Mouse (Mus musculus): ENCODE measurements around the gene Pold2. TPM values are rescaled to one million over a fixed set of nuclear protein-coding genes. Genes with fewer than 3 reads are reported as not detected.

Gene Pold2
- total and polyA plus RNA-seq, 3 experiments, result 261 to 366 TPM; not detected in 1

GRCm38 (mm10) chr11:5899286-5899685 lies 21.2 kb upstream of the Pold2 start:
- no peak for DNase-seq (ENCODE audit: low read depth, low spot score)
- Histone ChIP-seq H3K9ac (ENCODE audit: control insufficient read depth, low read depth, low read length, poor library complexity, severe bottlenecking) (no peak overlapping the region), H3K4me1 (ENCODE audit: control insufficient read depth in 1 of 2, insufficient read depth in 2 of 2, low read length in 2 of 2) (no peaks in the 10 kb centered on the region), H3K27me3 (ENCODE audit: control insufficient read depth in 1 of 2, insufficient read depth in 2 of 2, low read length in 2 of 2) (peaks cover 0 to 5% of the 10 kb centered on the region in 2 experiments; a peak in 3 of 4 replicates), H3K4me3 (ENCODE audit: control insufficient read depth in 1 of 2, insufficient read depth in 1 of 2, low read depth in 2 of 2, low read length in 2 of 2) (no peak overlapping the region), H3K36me3 (ENCODE audit: control insufficient read depth in 1 of 2, insufficient read depth in 2 of 2, low read length in 2 of 2) (no peaks in the 10 kb centered on the region), H3K79me2 (ENCODE audit: control insufficient read depth, insufficient read depth, low read length, poor library complexity) (no peaks in the 10 kb centered on the region), H3K9me3 (replicated peaks; ENCODE audit: insufficient read depth, low read length) (no peaks in the 10 kb centered on the region), H3K27ac (ENCODE audit: control insufficient read depth, low read depth, low read length) (no peak overlapping the region)
- no peak for TF ChIP-seq E2F4 (IDR thresholded peaks at IDR 0.05; ENCODE audit: borderline replicate concordance, low read depth, low read length)
- no peak for TF ChIP-seq RAD21 (IDR thresholded peaks at IDR 0.05; ENCODE audit: low read depth, low read length)
- no peak for TF ChIP-seq MYC (IDR thresholded peaks at IDR 0.05; ENCODE audit: low read depth, low read length)
- no peak for TF ChIP-seq USF1 (IDR thresholded peaks at IDR 0.05; ENCODE audit: low read depth, low read length)
- TF ChIP-seq ZKSCAN1 (IDR thresholded peaks at IDR 0.05; ENCODE audit: low read depth, low read length), result no peak
- TF ChIP-seq MEF2A (IDR thresholded peaks at IDR 0.05; ENCODE audit: extremely low read depth, insufficient replicate concordance, low read depth, low read length, poor library complexity, severe bottlenecking), result no peak
- no peak for TF ChIP-seq TAL1 (IDR thresholded peaks at IDR 0.05; ENCODE audit: low read length)
- TF ChIP-seq CTCF (IDR thresholded peaks at IDR 0.05 in 2 of 3, conservative IDR thresholded peaks at IDR 0.05 in 1 of 3; ENCODE audit: control insufficient read depth in 1 of 3, insufficient read depth in 1 of 3, low read depth in 2 of 3, low read length in 3 of 3, poor library complexity in 1 of 3, severe bottlenecking in 1 of 3), result no peak
- TF ChIP-seq TCF12 (IDR thresholded peaks at IDR 0.05; ENCODE audit: low read depth, low read length), result no peak
- TF ChIP-seq GABPA (IDR thresholded peaks at IDR 0.05; ENCODE audit: low read depth, low read length), result no peak
- TF ChIP-seq NRF1 (IDR thresholded peaks at IDR 0.05; ENCODE audit: insufficient read depth, low read depth, low read length, poor library complexity, severe bottlenecking), result no peak
- no peak for TF ChIP-seq KAT2A (conservative IDR thresholded peaks at IDR 0.05; ENCODE audit: low read depth, low read length)
- no peak for TF ChIP-seq NELFE (IDR thresholded peaks at IDR 0.05; ENCODE audit: low read depth, low read length)
- TF ChIP-seq POLR2AphosphoS5 (IDR thresholded peaks at IDR 0.05; ENCODE audit: borderline replicate concordance, low read depth, low read length), result no peak
- no peak for TF ChIP-seq ELF1 (IDR thresholded peaks at IDR 0.05; ENCODE audit: low read depth, low read length)

DNA sequence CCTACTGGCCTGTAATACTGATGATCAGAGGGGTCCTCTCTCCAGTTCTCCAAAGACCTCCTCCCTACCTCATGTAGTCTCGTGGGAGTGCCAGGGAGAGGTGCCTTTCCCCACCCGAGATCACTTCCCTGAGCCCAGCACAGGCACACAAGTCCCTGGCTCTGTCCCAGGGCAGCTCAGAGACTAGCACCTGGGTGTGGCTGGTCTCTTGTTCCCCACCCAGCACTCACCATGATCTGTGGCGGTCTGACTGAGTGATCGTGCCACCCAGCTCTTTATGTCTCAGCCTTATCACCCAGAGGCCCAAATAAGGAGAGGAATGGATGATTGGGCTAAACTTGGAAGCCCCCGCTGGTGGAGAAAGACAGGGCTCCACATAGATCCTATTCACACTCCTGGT lies 20.4 kb upstream of the Pold2 start, which contains the start of gene Myl7:
Gene Myl7, minus strand, starts transcription at position 252 of the 400 bp plus-strand sequence.
- no peaks in the 10 kb centered on the region for H3K79me2 ChIP-seq (ENCODE audit: control insufficient read depth, insufficient read depth, low read length, poor library complexity)
- no peak for TF ChIP-seq MYB (IDR thresholded peaks at IDR 0.05; ENCODE audit: low read depth, low read length)
- 0 out of 4 replicates have a peak, but pooled peaks of 1 of the 2 experiments have one; percentile 29 for TF ChIP-seq POLR2A (IDR thresholded peaks at IDR 0.05; ENCODE audit: control insufficient read depth in 1 of 2, insufficient read depth in 1 of 2, low read depth in 1 of 2, low read length in 2 of 2, poor library complexity in 1 of 2)
- no peaks in the 10 kb centered on the region for H3K9me3 ChIP-seq (replicated peaks; ENCODE audit: insufficient read depth, low read length)
- H3K9ac ChIP-seq (ENCODE audit: control insufficient read depth, low read depth, low read length, poor library complexity, severe bottlenecking), result no peak within 1 kb of the TSS
- no peak within 1 kb of the TSS for H3K4me3 ChIP-seq (ENCODE audit: control insufficient read depth in 1 of 2, insufficient read depth in 1 of 2, low read depth in 2 of 2, low read length in 2 of 2)
- no peaks in the 10 kb centered on the region for H3K36me3 ChIP-seq (ENCODE audit: control insufficient read depth in 1 of 2, insufficient read depth in 2 of 2, low read length in 2 of 2)
- peak; percentile 32 for DNase-seq (ENCODE audit: low read depth, low spot score)
- H3K4me1 ChIP-seq (ENCODE audit: control insufficient read depth in 1 of 2, insufficient read depth in 2 of 2, low read length in 2 of 2), result no peaks in the 10 kb centered on the region
- peaks cover 0 to 5% of the 10 kb centered on the region in 2 experiments; a peak in 2 of 4 replicates for H3K27me3 ChIP-seq (ENCODE audit: control insufficient read depth in 1 of 2, insufficient read depth in 2 of 2, low read length in 2 of 2)
- no peak within 1 kb of the TSS for H3K27ac ChIP-seq (ENCODE audit: control insufficient read depth, low read depth, low read length)

All from MEL (cell line).